Mouse (Mus musculus) intestine, embryonic 16.5 days (tissue): ENCODE measurements around the gene Snx3. TPM values are rescaled to one million over a fixed set of nuclear protein-coding genes. Genes with fewer than 3 reads are reported as not detected.
A peak's percentile ranks its signal among the peaks of the same experiment; 100 is the strongest.

Experiments used
- ATAC-seq: fragments of 200-750 bp; cut with Nextera tagmentation; 2 replicates; pipeline ENCODE4 v1.8.0; 2017; ENCODE audit warnings: moderate TSS enrichment, moderate library complexity
- H3K27ac ChIP-seq: fragments of 300-500 bp; sonication (generic); 2 replicates; pipeline ENCODE4 v1.5.1; 2014; ENCODE audit warnings: mild to moderate bottlenecking, low read length
- H3K27me3 ChIP-seq: fragments of 300-500 bp; sonication (generic); replicated peaks from 2 replicates; pipeline ENCODE4 v1.6.1; 2014; ENCODE audit warnings: low read length, control low read depth, mixed read lengths; ENCODE audit not compliant: control insufficient read depth, insufficient read depth
- H3K36me3 ChIP-seq: fragments of 300-500 bp; sonication (generic); 2 replicates; pipeline ENCODE4 v1.6.1; 2014; ENCODE audit warnings: low read length, control low read depth; ENCODE audit not compliant: control insufficient read depth, insufficient read depth
- H3K4me1 ChIP-seq: fragments of 300-500 bp; sonication (generic); 2 replicates; pipeline ENCODE4 v1.6.1; 2014; ENCODE audit warnings: low read length, control low read depth, mixed read lengths; ENCODE audit not compliant: control insufficient read depth, insufficient read depth
- H3K4me2 ChIP-seq: fragments of 300-500 bp; sonication (generic); 2 replicates; pipeline ENCODE4 v1.6.1; 2014; ENCODE audit warnings: low read depth, low read length, control low read depth
- H3K4me3 ChIP-seq: fragments of 300-500 bp; sonication (generic); 2 replicates; pipeline ENCODE4 v1.5.1; 2014; ENCODE audit warnings: mild to moderate bottlenecking, low read length
- H3K9ac ChIP-seq: fragments of 300-500 bp; sonication (generic); 2 replicates; pipeline ENCODE4 v1.6.1; 2014; ENCODE audit warnings: low read depth, low read length
- H3K9me3 ChIP-seq: fragments of 300-500 bp; sonication (generic); 2 replicates; pipeline ENCODE4 v1.6.1; 2016; ENCODE audit warnings: low read length, control low read depth; ENCODE audit not compliant: control insufficient read depth
- WGBS: fragments of 180-500 bp; shearing (Covaris S2); extraction: QIAGEN DNeasy Blood & Tissue Kit; methylation state at CpG from one replicate; pipeline ENCODE4 v1.1.7; 2014; 5-methylcytosine and 5-hydroxymethylcytosine counted together
- polyA plus RNA-seq: library from polyadenylated mRNA; unstranded; fragments of >200 nt; fragmentation: Nextera tagmentation; extraction: Ambion mirVana; gene quantifications from 2 replicates; pipeline ENCODE4 v1.2.1, GENCODE M21; 2015

Snx3 gene
- 513 and 568 TPM in 2 replicates for polyA plus RNA-seq

GRCm38 (mm10) chr10:42501775-42502348 lies at the start of gene Snx3:
Gene Snx3 (plus strand): TSS chr10:42502030.
- Histone ChIP-seq H3K4me2 (peak within 1 kb of the TSS; percentile 61), H3K4me3 (peak within 1 kb of the TSS; percentile 99), H3K27me3 (no peaks in the 10 kb centered on the region), H3K36me3 (no peaks in the 10 kb centered on the region), H3K27ac (peak within 1 kb of the TSS; percentile 100), H3K4me1 (peaks cover 7% of the 10 kb centered on the region), H3K9me3 (no peaks in the 10 kb centered on the region), H3K9ac (peak within 1 kb of the TSS; percentile 97)
- ATAC-seq = peak; percentile 98
- under 1% methylated on average over 66 of the region's 68 CpGs for WGBS

- Histone ChIP-seq H3K36me3 (peaks cover 4% of the 10 kb centered on the region), H3K27ac (no peak overlapping the region), H3K9ac (no peak overlapping the region), H3K9me3 (no peaks in the 10 kb centered on the region), H3K4me2 (no peak overlapping the region), H3K4me1 (peaks cover 7% of the 10 kb centered on the region; the same call in 1 of the 2 replicates), H3K4me3 (no peak overlapping the region), H3K27me3 (no peaks in the 10 kb centered on the region)
- 55% methylated on average over 11 of the region's 11 CpGs for WGBS
- ATAC-seq = no peak
These were observed 47.6 kb upstream of the Snx3 start for GRCm38 (mm10) chr10:42454266-42454665.

- Histone ChIP-seq H3K4me3 (no peak overlapping the region), H3K9me3 (no peaks in the 10 kb centered on the region), H3K36me3 (peaks cover 6% of the 10 kb centered on the region), H3K4me2 (no peak overlapping the region), H3K27ac (no peak overlapping the region), H3K4me1 (peaks cover 7% of the 10 kb centered on the region; the same call in 1 of the 2 replicates), H3K9ac (no peak overlapping the region), H3K27me3 (no peaks in the 10 kb centered on the region)
- no peak for ATAC-seq
- WGBS = 86% methylated on average over 6 of the region's 6 CpGs
These were observed 47.1 kb upstream of the Snx3 start for GRCm38 (mm10) chr10:42454690-42455089.

- no peak for ATAC-seq
- Histone ChIP-seq H3K9ac (no peak overlapping the region), H3K9me3 (no peaks in the 10 kb centered on the region), H3K4me1 (peaks cover 7% of the 10 kb centered on the region; the same call in 1 of the 2 replicates), H3K4me2 (no peak overlapping the region), H3K4me3 (no peak overlapping the region), H3K36me3 (peaks cover 8% of the 10 kb centered on the region), H3K27ac (no peak overlapping the region; the same call in 1 of the 2 replicates), H3K27me3 (no peaks in the 10 kb centered on the region)
- WGBS = 74% methylated on average over 5 of the region's 5 CpGs
These were observed 45.8 kb upstream of the Snx3 start for GRCm38 (mm10) chr10:42455981-42456380.

GRCm38 (mm10) chr10:42457557-42458191 lies 44.2 kb upstream of the Snx3 start:
- Histone ChIP-seq H3K27me3 (no peaks in the 10 kb centered on the region), H3K4me1 (peaks cover 7% of the 10 kb centered on the region; the same call in 1 of the 2 replicates), H3K36me3 (peaks cover 8% of the 10 kb centered on the region), H3K4me3 (no peak overlapping the region), H3K9ac (no peak overlapping the region), H3K27ac (0 out of 2 replicates have a peak overlapping the region, but pooled peaks have one; percentile 19), H3K4me2 (no peak overlapping the region), H3K9me3 (no peaks in the 10 kb centered on the region)
- WGBS = 73% methylated on average over 9 of the region's 9 CpGs
- no peak for ATAC-seq

- no peaks in the 10 kb centered on the region for H3K27me3 ChIP-seq
- no peak overlapping the region for H3K4me3 ChIP-seq
- 42% methylated on average over 5 of the region's 5 CpGs for WGBS
- H3K9me3 ChIP-seq = no peaks in the 10 kb centered on the region
- H3K36me3 ChIP-seq = peaks cover 4% of the 10 kb centered on the region; the same call in 1 of the 2 replicates
- peak overlapping the region; percentile 40 for H3K27ac ChIP-seq
- H3K9ac ChIP-seq = no peak overlapping the region
- 0 out of 2 replicates have a peak, but pooled peaks cover 2% of the 10 kb centered on the region for H3K4me1 ChIP-seq
- H3K4me2 ChIP-seq = no peak overlapping the region
- ATAC-seq = peak; percentile 86
These were observed 37.6 kb upstream of the Snx3 start for GRCm38 (mm10) chr10:42464224-42464623.

GRCm38 (mm10) chr10:42464805-42465204 lies 37.0 kb upstream of the Snx3 start:
- no peaks in the 10 kb centered on the region for H3K9me3 ChIP-seq
- H3K4me3 ChIP-seq = no peak overlapping the region
- H3K9ac ChIP-seq = no peak overlapping the region
- 70% methylated on average over 14 of the region's 14 CpGs for WGBS
- H3K27ac ChIP-seq = peak overlapping the region; percentile 67
- no peak overlapping the region for H3K4me2 ChIP-seq
- H3K4me1 ChIP-seq = 0 out of 2 replicates have a peak, but pooled peaks cover 2% of the 10 kb centered on the region
- peaks cover under 1% of the 10 kb centered on the region; the same call in 1 of the 2 replicates for H3K36me3 ChIP-seq
- H3K27me3 ChIP-seq = no peaks in the 10 kb centered on the region
- ATAC-seq = peak; percentile 41

- H3K27ac ChIP-seq = no peak overlapping the region
- no peaks in the 10 kb centered on the region for H3K27me3 ChIP-seq
- H3K9me3 ChIP-seq = no peaks in the 10 kb centered on the region
- peaks cover 15% of the 10 kb centered on the region for H3K4me1 ChIP-seq
- H3K4me2 ChIP-seq = no peak overlapping the region
- no peak overlapping the region for H3K9ac ChIP-seq
- no peak overlapping the region for H3K4me3 ChIP-seq
- ATAC-seq = no peak
- H3K36me3 ChIP-seq = no peaks in the 10 kb centered on the region
- 78% methylated on average over 6 of the region's 6 CpGs for WGBS
These were observed 26.8 kb upstream of the Snx3 start for GRCm38 (mm10) chr10:42474946-42475514.

- Histone ChIP-seq H3K4me1 (peaks cover 13% of the 10 kb centered on the region), H3K27me3 (no peaks in the 10 kb centered on the region), H3K4me3 (no peak overlapping the region), H3K9me3 (no peaks in the 10 kb centered on the region), H3K4me2 (peak overlapping the region; percentile 84; the same call in 1 of the 2 replicates), H3K36me3 (no peaks in the 10 kb centered on the region), H3K9ac (peak overlapping the region; percentile 92; the same call in 1 of the 2 replicates), H3K27ac (peak overlapping the region; percentile 98; the same call in 1 of the 2 replicates)
- WGBS = 94% methylated on average over 10 of the region's 10 CpGs
- ATAC-seq = no peak
These were observed 24.9 kb upstream of the Snx3 start for GRCm38 (mm10) chr10:42476774-42477475.
